Mouse (Mus musculus): Measurements from ENCODE around the gene Aatf. TPM values are rescaled to one million over a fixed set of nuclear protein-coding genes. Genes with fewer than 3 reads are reported as not detected.

The Aatf gene
- polyA plus RNA-seq, 1 experiment from 2014 or later: 56.4 TPM

- Histone ChIP-seq H3K9me3 (replicated peaks) (no peaks in the 10 kb centered on the region), H3K27ac (replicated peaks) (no peak overlapping the region), H3K27me3 (ENCODE audit: low read depth, poor library complexity, severe bottlenecking) (peaks cover 100% of the 10 kb centered on the region), H3K4me1 (peaks cover 48% of the 10 kb centered on the region), H3K36me3 (no peaks in the 10 kb centered on the region), H3K4me3 (peak overlapping the region; percentile 65)
- 1% methylated on average over 29 of the region's 29 CpGs for WGBS
- DNase-seq (ENCODE audit: low spot score): peak; percentile 45
Observed at GRCm38 (mm10) chr11:84526976-84527860, 13.9 kb upstream of the Aatf start.

- peak; percentile 21 for DNase-seq (ENCODE audit: low spot score)
- peaks cover 48% of the 10 kb centered on the region for H3K4me1 ChIP-seq
- H3K9me3 ChIP-seq (replicated peaks): no peaks in the 10 kb centered on the region
- peak overlapping the region; percentile 65 for H3K4me3 ChIP-seq
- peak overlapping the region; percentile 61; the same call in 1 of the 2 replicates for H3K27ac ChIP-seq (replicated peaks)
- no peaks in the 10 kb centered on the region for H3K36me3 ChIP-seq
- under 1% methylated on average over 10 of the region's 10 CpGs for WGBS
- peaks cover 100% of the 10 kb centered on the region for H3K27me3 ChIP-seq (ENCODE audit: low read depth, poor library complexity, severe bottlenecking)
Observed at GRCm38 (mm10) chr11:84526451-84526850, 13.1 kb upstream of the Aatf start.

- under 1% methylated on average over 64 of the region's 64 CpGs for WGBS
- H3K36me3 ChIP-seq: no peaks in the 10 kb centered on the region
- H3K27me3 ChIP-seq (ENCODE audit: low read depth, poor library complexity, severe bottlenecking): peaks cover 100% of the 10 kb centered on the region
- peak within 1 kb of the TSS; percentile 65 for H3K4me3 ChIP-seq
- H3K9me3 ChIP-seq (replicated peaks): no peaks in the 10 kb centered on the region
- H3K4me1 ChIP-seq: peaks cover 48% of the 10 kb centered on the region
- H3K27ac ChIP-seq (replicated peaks): peak within 1 kb of the TSS; percentile 61
- peak; percentile 90 for DNase-seq (ENCODE audit: low spot score)
Observed at GRCm38 (mm10) chr11:84525421-84526274, 12.3 kb upstream of the Aatf start, which contains the start of gene Lhx1. Lhx1 (minus strand) TSS chr11:84525535.

- peak overlapping the region; percentile 61 for H3K27ac ChIP-seq (replicated peaks)
Observed at GRCm38 (mm10) chr11:84524511-84525270, 11.4 kb upstream of the Aatf start.

GRCm38 (mm10) chr11:84523841-84524510, 10.7 kb upstream of the Aatf start:
- Histone ChIP-seq H3K9me3 (replicated peaks) (no peaks in the 10 kb centered on the region), H3K4me3 (peak overlapping the region; percentile 65), H3K36me3 (no peaks in the 10 kb centered on the region), H3K4me1 (peaks cover 52% of the 10 kb centered on the region), H3K27me3 (ENCODE audit: low read depth, poor library complexity, severe bottlenecking) (peaks cover 100% of the 10 kb centered on the region), H3K27ac (replicated peaks) (peak overlapping the region; percentile 33; the same call in 1 of the 2 replicates)
- WGBS: under 1% methylated on average over 35 of the region's 35 CpGs
- DNase-seq (ENCODE audit: low spot score): no peak

More at GRCm38 (mm10) chr11:84524511-84525270, 11.4 kb upstream of the Aatf start:
- H3K27me3 ChIP-seq (ENCODE audit: low read depth, poor library complexity, severe bottlenecking): peaks cover 100% of the 10 kb centered on the region
- H3K4me1 ChIP-seq: peaks cover 54% of the 10 kb centered on the region
- no peaks in the 10 kb centered on the region for H3K9me3 ChIP-seq (replicated peaks)
- no peaks in the 10 kb centered on the region for H3K36me3 ChIP-seq
- H3K4me3 ChIP-seq: peak overlapping the region; percentile 65
- peak; percentile 68 for DNase-seq (ENCODE audit: low spot score)
- WGBS: under 1% methylated on average over 48 of the region's 48 CpGs

GRCm38 (mm10) chr11:84523321-84523831, 10.1 kb upstream of the Aatf start:
- no peaks in the 10 kb centered on the region for H3K36me3 ChIP-seq
- DNase-seq (ENCODE audit: low spot score): peak; percentile 66
- H3K27me3 ChIP-seq (ENCODE audit: low read depth, poor library complexity, severe bottlenecking): peaks cover 100% of the 10 kb centered on the region
- H3K4me1 ChIP-seq: peaks cover 49% of the 10 kb centered on the region
- H3K4me3 ChIP-seq: peak overlapping the region; percentile 65
- no peaks in the 10 kb centered on the region for H3K9me3 ChIP-seq (replicated peaks)
- WGBS: under 1% methylated on average over 16 of the region's 16 CpGs
- H3K27ac ChIP-seq (replicated peaks): peak overlapping the region; percentile 33; the same call in 1 of the 2 replicates

GRCm38 (mm10) chr11:84522577-84523320, 9.4 kb upstream of the Aatf start:
- H3K27ac ChIP-seq (replicated peaks): no peak overlapping the region; the same call in 1 of the 2 replicates
- under 1% methylated on average over 40 of the region's 40 CpGs for WGBS
- no peaks in the 10 kb centered on the region for H3K36me3 ChIP-seq
- H3K4me1 ChIP-seq: peaks cover 47% of the 10 kb centered on the region
- peaks cover 100% of the 10 kb centered on the region for H3K27me3 ChIP-seq (ENCODE audit: low read depth, poor library complexity, severe bottlenecking)
- peak overlapping the region; percentile 65 for H3K4me3 ChIP-seq
- H3K9me3 ChIP-seq (replicated peaks): no peaks in the 10 kb centered on the region
- DNase-seq (ENCODE audit: low spot score): peak; percentile 50

- H3K36me3 ChIP-seq: no peaks in the 10 kb centered on the region
- peaks cover 100% of the 10 kb centered on the region for H3K27me3 ChIP-seq (ENCODE audit: low read depth, poor library complexity, severe bottlenecking)
- 6% methylated on average over 24 of the region's 24 CpGs for WGBS
- DNase-seq (ENCODE audit: low spot score): peak; percentile 29
- no peak overlapping the region for H3K27ac ChIP-seq (replicated peaks)
- H3K9me3 ChIP-seq (replicated peaks): no peaks in the 10 kb centered on the region
- H3K4me3 ChIP-seq: peak overlapping the region; percentile 65
- peaks cover 45% of the 10 kb centered on the region for H3K4me1 ChIP-seq
Observed at GRCm38 (mm10) chr11:84521751-84522299, 8.5 kb upstream of the Aatf start.

GRCm38 (mm10) chr11:84521071-84521390, 7.7 kb upstream of the Aatf start:
- Histone ChIP-seq H3K27ac (replicated peaks) (no peak overlapping the region), H3K4me1 (peaks cover 38% of the 10 kb centered on the region), H3K9me3 (replicated peaks) (no peaks in the 10 kb centered on the region), H3K4me3 (peak overlapping the region; percentile 65; the same call in 1 of the 2 replicates), H3K36me3 (no peaks in the 10 kb centered on the region), H3K27me3 (ENCODE audit: low read depth, poor library complexity, severe bottlenecking) (peaks cover 100% of the 10 kb centered on the region)
- no peak for DNase-seq (ENCODE audit: low spot score)
- 10% methylated on average over 3 of the region's 3 CpGs for WGBS

GRCm38 (mm10) chr11:84520269-84521070, 7.1 kb upstream of the Aatf start:
- no peaks in the 10 kb centered on the region for H3K9me3 ChIP-seq (replicated peaks)
- DNase-seq (ENCODE audit: low spot score): peak; percentile 23
- H3K4me1 ChIP-seq: peaks cover 32% of the 10 kb centered on the region
- no peak overlapping the region for H3K27ac ChIP-seq (replicated peaks)
- H3K27me3 ChIP-seq (ENCODE audit: low read depth, poor library complexity, severe bottlenecking): peaks cover 100% of the 10 kb centered on the region
- H3K4me3 ChIP-seq: peak overlapping the region; percentile 65
- WGBS: 3% methylated on average over 31 of the region's 31 CpGs
- H3K36me3 ChIP-seq: no peaks in the 10 kb centered on the region

All from midbrain, embryonic 10.5 days (tissue).